Mouse (Mus musculus) stomach, embryonic 16.5 days (tissue): ENCODE measurements around the gene Saysd1. TPM values are rescaled to one million over a fixed set of nuclear protein-coding genes. Genes with fewer than 3 reads are reported as not detected.

Source experiments
- ATAC-seq: fragments of 200-750 bp; cut with Nextera tagmentation; 2 replicates; pipeline ENCODE4 v1.8.0; 2017; ENCODE audit warnings: moderate number of reproducible peaks, moderate TSS enrichment; ENCODE audit not compliant: insufficient read depth, low FRiP score
- H3K27ac ChIP-seq: fragments of 300-500 bp; sonication (generic); 2 replicates; pipeline ENCODE4 v1.5.1; 2014; ENCODE audit warnings: low read length
- H3K27me3 ChIP-seq: fragments of 300-500 bp; sonication (generic); 2 replicates; pipeline ENCODE4 v1.6.1; 2014; ENCODE audit warnings: low read length, control low read depth, mixed read lengths; ENCODE audit not compliant: control insufficient read depth, insufficient read depth
- H3K36me3 ChIP-seq: fragments of 300-500 bp; sonication (generic); 2 replicates; pipeline ENCODE4 v1.6.1; 2014; ENCODE audit warnings: low read length; ENCODE audit not compliant: control insufficient read depth, insufficient read depth
- H3K4me1 ChIP-seq: fragments of 300-500 bp; sonication (generic); 2 replicates; pipeline ENCODE4 v1.6.1; 2014; ENCODE audit warnings: low read length, control low read depth, mixed read lengths; ENCODE audit not compliant: control insufficient read depth, insufficient read depth
- H3K4me2 ChIP-seq: fragments of 300-500 bp; sonication (generic); 2 replicates; pipeline ENCODE4 v1.6.1; 2014; ENCODE audit warnings: low read depth, low read length, mixed read lengths
- H3K4me3 ChIP-seq: fragments of 300-500 bp; sonication (generic); replicated peaks from 2 replicates; pipeline ENCODE4 v1.5.1; 2014; ENCODE audit warnings: mild to moderate bottlenecking, low read length
- H3K9ac ChIP-seq: fragments of 300-500 bp; sonication (generic); 2 replicates; pipeline ENCODE4 v1.6.1; 2014; ENCODE audit warnings: low read length
- H3K9me3 ChIP-seq: fragments of 300-500 bp; sonication (generic); replicated peaks from 2 replicates; pipeline ENCODE4 v1.6.1; 2016; ENCODE audit warnings: low read length, control low read depth; ENCODE audit not compliant: control insufficient read depth
- WGBS: fragments of 180-500 bp; shearing (Covaris S2); extraction: QIAGEN DNeasy Blood & Tissue Kit; methylation state at CpG from one replicate; pipeline ENCODE4 v1.1.7; 2014; 5-methylcytosine and 5-hydroxymethylcytosine counted together
- polyA plus RNA-seq: library from polyadenylated mRNA; unstranded; fragments of >200 nt; fragmentation: Nextera tagmentation; extraction: Ambion mirVana; gene quantifications from 2 replicates; pipeline ENCODE4 v1.2.1, GENCODE M21; 2015

The Saysd1 gene
- polyA plus RNA-seq, 1 experiment from 2014 or later, result 12.9 TPM

DNA sequence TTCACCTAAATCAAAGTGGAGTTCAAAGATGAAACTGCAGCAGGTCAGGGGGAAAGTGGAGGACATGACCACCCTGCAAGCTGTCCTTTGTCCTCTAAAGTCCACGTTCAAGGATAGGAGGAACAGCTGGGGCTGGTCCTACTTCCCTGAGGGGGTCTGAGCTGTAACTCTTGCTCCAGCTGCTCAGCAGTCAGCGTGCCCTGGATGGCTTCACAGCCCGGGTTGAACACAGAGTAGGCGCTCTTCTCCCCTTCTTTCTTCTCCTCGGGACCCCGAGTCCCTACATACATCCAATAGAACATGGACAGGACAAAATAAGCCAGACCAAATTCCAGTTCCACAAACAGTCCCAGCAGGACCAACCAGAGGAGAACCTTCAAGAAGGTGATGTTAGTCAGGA, 61.2 kb downstream of the Saysd1 start:
- H3K4me1 ChIP-seq, result peaks cover 11% of the 10 kb centered on the region
- H3K27ac ChIP-seq, result no peak overlapping the region
- 79% methylated on average over 6 of the region's 6 CpGs for WGBS
- H3K36me3 ChIP-seq, result no peaks in the 10 kb centered on the region
- no peak overlapping the region for H3K9ac ChIP-seq
- H3K27me3 ChIP-seq, result no peaks in the 10 kb centered on the region
- H3K9me3 ChIP-seq, result no peaks in the 10 kb centered on the region
- no peak overlapping the region for H3K4me2 ChIP-seq
- no peak for ATAC-seq
- no peak overlapping the region for H3K4me3 ChIP-seq

DNA sequence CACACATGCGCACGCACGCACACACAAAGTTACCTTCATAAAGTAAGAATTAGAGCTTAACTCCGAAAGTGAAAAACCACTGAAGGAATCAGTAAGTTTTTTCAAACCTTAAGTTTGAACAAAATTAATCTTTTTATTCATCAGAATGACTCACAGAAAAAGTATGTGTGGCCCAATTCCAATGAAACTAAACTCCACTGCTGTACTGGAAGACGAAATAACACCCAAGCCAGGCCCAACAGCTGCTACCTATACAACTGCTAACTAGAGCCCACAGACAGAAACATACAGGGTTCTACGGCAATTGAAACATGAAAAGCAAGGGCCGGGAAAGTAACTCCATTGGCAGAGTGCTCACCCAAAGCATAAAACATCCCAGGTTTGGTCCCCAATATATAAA, 62.8 kb downstream of the Saysd1 start:
- H3K27ac ChIP-seq, result no peak overlapping the region
- no peak for ATAC-seq
- H3K9ac ChIP-seq, result no peak overlapping the region
- no peak overlapping the region for H3K4me2 ChIP-seq
- no peaks in the 10 kb centered on the region for H3K27me3 ChIP-seq
- no peaks in the 10 kb centered on the region for H3K36me3 ChIP-seq
- H3K4me3 ChIP-seq, result no peak overlapping the region
- H3K9me3 ChIP-seq, result no peaks in the 10 kb centered on the region
- WGBS, result 78% methylated on average over 7 of the region's 7 CpGs
- no peaks in the 10 kb centered on the region; the same call in 1 of the 2 replicates for H3K4me1 ChIP-seq

GRCm38 (mm10) chr14:20074759-20075158, 63.6 kb downstream of the Saysd1 start:
- no peak overlapping the region for H3K27ac ChIP-seq
- no peak overlapping the region for H3K4me3 ChIP-seq
- no peak for ATAC-seq
- H3K27me3 ChIP-seq, result no peaks in the 10 kb centered on the region
- no peaks in the 10 kb centered on the region; the same call in 1 of the 2 replicates for H3K4me1 ChIP-seq
- no peak overlapping the region for H3K4me2 ChIP-seq
- no peaks in the 10 kb centered on the region for H3K36me3 ChIP-seq
- WGBS, result 61% methylated on average over 1 of the region's 1 CpGs
- no peak overlapping the region for H3K9ac ChIP-seq
- H3K9me3 ChIP-seq, result no peaks in the 10 kb centered on the region

DNA sequence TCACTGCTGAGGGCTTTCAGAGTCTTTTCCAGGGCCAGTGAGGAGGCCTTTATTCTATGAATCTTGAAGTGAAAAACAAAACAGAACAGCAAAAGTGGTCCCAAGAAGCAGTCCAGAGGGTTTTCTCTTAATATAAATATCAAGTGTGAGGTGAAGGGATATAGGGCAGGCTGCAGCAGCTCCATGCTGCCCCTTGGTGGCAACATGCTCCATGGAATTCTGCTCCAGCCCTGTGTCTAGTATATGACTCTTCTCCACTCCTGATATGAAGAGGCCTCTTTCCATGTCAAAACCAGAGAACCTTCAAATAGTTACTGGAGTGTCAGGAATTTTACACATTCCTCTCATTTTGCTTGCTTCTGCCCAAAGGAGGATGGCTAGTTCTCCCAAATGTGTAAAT, 67.7 kb downstream of the Saysd1 start:
- Histone ChIP-seq H3K9me3 (no peaks in the 10 kb centered on the region), H3K27ac (no peak overlapping the region), H3K4me2 (no peak overlapping the region), H3K9ac (no peak overlapping the region), H3K27me3 (no peaks in the 10 kb centered on the region), H3K36me3 (no peaks in the 10 kb centered on the region), H3K4me1 (no peaks in the 10 kb centered on the region), H3K4me3 (no peak overlapping the region)
- no peak for ATAC-seq

- H3K27me3 ChIP-seq, result no peaks in the 10 kb centered on the region
- H3K4me1 ChIP-seq, result no peaks in the 10 kb centered on the region
- no peak overlapping the region for H3K4me2 ChIP-seq
- no peak overlapping the region for H3K27ac ChIP-seq
- H3K4me3 ChIP-seq, result no peak overlapping the region
- H3K9ac ChIP-seq, result no peak overlapping the region
- H3K36me3 ChIP-seq, result no peaks in the 10 kb centered on the region
- H3K9me3 ChIP-seq, result no peaks in the 10 kb centered on the region
- 88% methylated on average over 2 of the region's 2 CpGs for WGBS
- ATAC-seq, result no peak
These were observed 70.0 kb downstream of the Saysd1 start for GRCm38 (mm10) chr14:20068365-20068764.

- Histone ChIP-seq H3K27me3 (no peaks in the 10 kb centered on the region), H3K9me3 (no peaks in the 10 kb centered on the region), H3K27ac (no peak overlapping the region), H3K9ac (no peak overlapping the region), H3K36me3 (no peaks in the 10 kb centered on the region), H3K4me2 (no peak overlapping the region), H3K4me3 (no peak overlapping the region), H3K4me1 (no peaks in the 10 kb centered on the region)
- 0 out of 2 replicates have a peak, but pooled peaks have one; percentile 47 for ATAC-seq
- 42% methylated on average over 18 of the region's 18 CpGs for WGBS
These were observed 70.8 kb downstream of the Saysd1 start for GRCm38 (mm10) chr14:20067293-20068074.

GRCm38 (mm10) chr14:20064771-20065170, 73.6 kb downstream of the Saysd1 start:
- H3K27me3 ChIP-seq, result no peaks in the 10 kb centered on the region
- no peak overlapping the region for H3K27ac ChIP-seq
- no peak overlapping the region for H3K4me2 ChIP-seq
- H3K4me1 ChIP-seq, result no peaks in the 10 kb centered on the region
- no peaks in the 10 kb centered on the region for H3K36me3 ChIP-seq
- H3K9ac ChIP-seq, result no peak overlapping the region
- no peaks in the 10 kb centered on the region for H3K9me3 ChIP-seq
- ATAC-seq, result peak; percentile 50; the same call in 1 of the 2 replicates
- H3K4me3 ChIP-seq, result no peak overlapping the region

DNA sequence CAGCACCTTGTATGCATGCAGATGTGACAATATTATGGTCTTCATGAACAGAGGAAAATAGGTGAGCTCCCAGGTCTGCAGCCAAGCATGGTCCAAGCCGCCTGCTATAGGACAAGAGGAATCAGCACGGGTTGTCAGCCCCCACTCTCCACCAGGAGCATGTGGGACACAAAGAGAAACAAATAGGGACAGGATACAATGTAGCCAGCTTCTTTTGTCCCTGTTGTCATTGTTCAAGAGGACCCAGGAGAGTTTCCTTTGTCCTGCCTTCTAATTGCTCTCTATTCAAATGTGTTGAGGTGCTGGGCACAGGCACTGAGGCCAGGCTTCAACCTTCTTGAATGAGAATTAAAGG, 89.9 kb downstream of the Saysd1 start:
- no peak for ATAC-seq
- Histone ChIP-seq H3K9ac (no peak overlapping the region), H3K36me3 (no peaks in the 10 kb centered on the region), H3K27me3 (no peaks in the 10 kb centered on the region), H3K4me2 (no peak overlapping the region), H3K27ac (no peak overlapping the region), H3K4me3 (no peak overlapping the region), H3K9me3 (no peaks in the 10 kb centered on the region), H3K4me1 (no peaks in the 10 kb centered on the region)
- WGBS, result 45% methylated on average over 2 of the region's 2 CpGs

- H3K9ac ChIP-seq, result no peak overlapping the region
- no peak overlapping the region for H3K4me2 ChIP-seq
These were observed 90.4 kb downstream of the Saysd1 start for GRCm38 (mm10) chr14:20047814-20048480.

More at GRCm38 (mm10) chr14:20047814-20048480, 90.4 kb downstream of the Saysd1 start:
- WGBS, result 66% methylated on average over 3 of the region's 3 CpGs
- Histone ChIP-seq H3K4me3 (no peak overlapping the region), H3K4me1 (no peaks in the 10 kb centered on the region), H3K9me3 (no peaks in the 10 kb centered on the region), H3K27me3 (no peaks in the 10 kb centered on the region), H3K27ac (no peak overlapping the region), H3K36me3 (no peaks in the 10 kb centered on the region)
- no peak for ATAC-seq
